Mouse (Mus musculus) forebrain, embryonic 12.5 days (tissue): ENCODE data around the gene Usb1. TPM values are rescaled to one million over a fixed set of nuclear protein-coding genes. Genes with fewer than 3 reads are reported as not detected.

Source experiments
- ATAC-seq: fragments of 200-750 bp; cut with Nextera tagmentation; 2 replicates; pipeline ENCODE4 v1.8.0; 2017; ENCODE audit warnings: moderate TSS enrichment; ENCODE audit not compliant: low FRiP score
- H3K27ac ChIP-seq: fragments of 300-500 bp; sonication (generic); 2 replicates; pipeline ENCODE4 v1.5.1; 2016; ENCODE audit warnings: mild to moderate bottlenecking
- H3K27me3 ChIP-seq: fragments of 300-500 bp; sonication (generic); 2 replicates; pipeline ENCODE4 v1.6.1; 2016; ENCODE audit warnings: mild to moderate bottlenecking
- H3K36me3 ChIP-seq: fragments of 300-500 bp; sonication (generic); replicated peaks from 2 replicates; pipeline ENCODE4 v1.6.1; 2016; ENCODE audit warnings: mild to moderate bottlenecking
- H3K4me1 ChIP-seq: fragments of 300-500 bp; sonication (generic); 2 replicates; pipeline ENCODE4 v1.6.1; 2016
- H3K4me2 ChIP-seq: fragments of 300-500 bp; sonication (generic); 2 replicates; pipeline ENCODE4 v1.6.1; 2016; ENCODE audit warnings: mild to moderate bottlenecking, moderate library complexity
- H3K4me3 ChIP-seq: fragments of 300-500 bp; sonication (generic); replicated peaks from 2 replicates; pipeline ENCODE4 v1.5.1; 2016; ENCODE audit warnings: mild to moderate bottlenecking
- H3K9ac ChIP-seq: fragments of 300-500 bp; sonication (generic); 2 replicates; pipeline ENCODE4 v1.6.1; 2016; ENCODE audit warnings: mild to moderate bottlenecking
- H3K9me3 ChIP-seq: fragments of 300-500 bp; sonication (generic); 2 replicates; pipeline ENCODE4 v1.6.1; 2016
- WGBS: fragments of 180-500 bp; shearing (Covaris S2); methylation state at CpG from one replicate; pipeline ENCODE4 v1.1.7; 2016; 5-methylcytosine and 5-hydroxymethylcytosine counted together
- polyA plus RNA-seq: library from polyadenylated mRNA; unstranded; fragments of >200 nt; fragmentation: Nextera tagmentation; extraction: Ambion mirVana; gene quantifications from 2 replicates; pipeline ENCODE4 v1.2.1, GENCODE M21; 2016

The Usb1 gene
- 41.7 and 42.5 TPM in 2 replicates for polyA plus RNA-seq

- Histone ChIP-seq H3K27ac (peak within 1 kb of the TSS; percentile 97), H3K36me3 (peaks cover 41% of the 10 kb centered on the region), H3K27me3 (no peaks in the 10 kb centered on the region), H3K4me1 (peaks cover 20% of the 10 kb centered on the region), H3K4me3 (peak within 1 kb of the TSS; percentile 81), H3K9ac (peak within 1 kb of the TSS; percentile 95), H3K4me2 (peak within 1 kb of the TSS; percentile 87), H3K9me3 (no peaks in the 10 kb centered on the region)
- under 1% methylated on average over 67 of the region's 80 CpGs for WGBS
- peak; percentile 95 for ATAC-seq
These were observed at the start of gene Usb1, which contains the start of gene Zfp319 for GRCm38 (mm10) chr8:95331720-95332436. Gene Usb1, plus strand, starts transcription at chr8:95332284. Gene Zfp319, minus strand, starts transcription at chr8:95331950.

GRCm38 (mm10) chr8:95289066-95289650 lies 42.9 kb upstream of the Usb1 start:
- Histone ChIP-seq H3K9me3 (no peaks in the 10 kb centered on the region), H3K4me3 (no peak overlapping the region), H3K36me3 (no peaks in the 10 kb centered on the region), H3K27me3 (no peaks in the 10 kb centered on the region), H3K9ac (no peak overlapping the region), H3K27ac (no peak overlapping the region), H3K4me1 (no peaks in the 10 kb centered on the region), H3K4me2 (no peak overlapping the region)
- ATAC-seq, result no peak
- 84% methylated on average over 6 of the region's 6 CpGs for WGBS

- H3K27ac ChIP-seq, result no peak overlapping the region
- H3K9ac ChIP-seq, result no peak overlapping the region
- H3K9me3 ChIP-seq, result no peaks in the 10 kb centered on the region
- H3K4me2 ChIP-seq, result no peak overlapping the region
- ATAC-seq, result no peak
- 86% methylated on average over 11 of the region's 11 CpGs for WGBS
- H3K4me3 ChIP-seq, result no peak overlapping the region
- H3K36me3 ChIP-seq, result no peaks in the 10 kb centered on the region
- H3K4me1 ChIP-seq, result 0 out of 2 replicates have a peak, but pooled peaks cover 2% of the 10 kb centered on the region
- no peaks in the 10 kb centered on the region for H3K27me3 ChIP-seq
These were observed 38.9 kb upstream of the Usb1 start for GRCm38 (mm10) chr8:95293172-95293571.

- ATAC-seq, result no peak
- H3K9ac ChIP-seq, result no peak overlapping the region
- H3K27ac ChIP-seq, result no peak overlapping the region
- no peak overlapping the region for H3K4me3 ChIP-seq
- H3K36me3 ChIP-seq, result no peaks in the 10 kb centered on the region
- H3K27me3 ChIP-seq, result no peaks in the 10 kb centered on the region
- H3K4me1 ChIP-seq, result 0 out of 2 replicates have a peak, but pooled peaks cover 2% of the 10 kb centered on the region
- H3K9me3 ChIP-seq, result no peaks in the 10 kb centered on the region
- 81% methylated on average over 7 of the region's 7 CpGs for WGBS
- no peak overlapping the region for H3K4me2 ChIP-seq
These were observed 38.2 kb upstream of the Usb1 start for GRCm38 (mm10) chr8:95293891-95294290.

- Histone ChIP-seq H3K4me3 (no peak overlapping the region), H3K36me3 (no peaks in the 10 kb centered on the region), H3K27me3 (no peaks in the 10 kb centered on the region), H3K9me3 (no peaks in the 10 kb centered on the region), H3K4me1 (peaks cover 3% of the 10 kb centered on the region), H3K9ac (no peak overlapping the region), H3K27ac (no peak overlapping the region), H3K4me2 (no peak overlapping the region)
- 23% methylated on average over 5 of the region's 5 CpGs for WGBS
- no peak for ATAC-seq
These were observed 29.7 kb upstream of the Usb1 start for GRCm38 (mm10) chr8:95302410-95302809.

GRCm38 (mm10) chr8:95305526-95305925 lies 26.6 kb upstream of the Usb1 start:
- WGBS, result 82% methylated on average over 4 of the region's 4 CpGs
- no peaks in the 10 kb centered on the region for H3K36me3 ChIP-seq
- ATAC-seq, result no peak
- H3K9ac ChIP-seq, result no peak overlapping the region
- no peak overlapping the region for H3K4me2 ChIP-seq
- H3K27me3 ChIP-seq, result no peaks in the 10 kb centered on the region
- H3K4me1 ChIP-seq, result peaks cover 5% of the 10 kb centered on the region
- H3K27ac ChIP-seq, result no peak overlapping the region
- no peaks in the 10 kb centered on the region for H3K9me3 ChIP-seq
- no peak overlapping the region for H3K4me3 ChIP-seq

GRCm38 (mm10) chr8:95306431-95306830 lies 25.7 kb upstream of the Usb1 start, which contains the start of gene Cngb1:
Gene Cngb1, minus strand, starts transcription at chr8:95306585.
- no peak within 1 kb of the TSS for H3K4me3 ChIP-seq
- H3K4me2 ChIP-seq, result no peak within 1 kb of the TSS
- no peaks in the 10 kb centered on the region for H3K9me3 ChIP-seq
- peaks cover 14% of the 10 kb centered on the region for H3K4me1 ChIP-seq
- H3K27ac ChIP-seq, result no peak within 1 kb of the TSS
- no peak within 1 kb of the TSS for H3K9ac ChIP-seq
- H3K27me3 ChIP-seq, result no peaks in the 10 kb centered on the region
- WGBS, result 47% methylated on average over 6 of the region's 6 CpGs
- ATAC-seq, result no peak
- H3K36me3 ChIP-seq, result no peaks in the 10 kb centered on the region

- 9% methylated on average over 6 of the region's 6 CpGs for WGBS
- no peak within 1 kb of the TSS for H3K4me2 ChIP-seq
- ATAC-seq, result peak; percentile 36
- no peaks in the 10 kb centered on the region for H3K9me3 ChIP-seq
- peaks cover 16% of the 10 kb centered on the region for H3K4me1 ChIP-seq
- no peak within 1 kb of the TSS for H3K4me3 ChIP-seq
- no peak within 1 kb of the TSS for H3K9ac ChIP-seq
- no peaks in the 10 kb centered on the region for H3K36me3 ChIP-seq
- H3K27ac ChIP-seq, result no peak within 1 kb of the TSS
- H3K27me3 ChIP-seq, result no peaks in the 10 kb centered on the region
These were observed 21.6 kb upstream of the Usb1 start, which contains the start of gene Tepp for GRCm38 (mm10) chr8:95310342-95310970. Gene Tepp, plus strand, starts transcription at chr8:95310566.

- no peaks in the 10 kb centered on the region for H3K27me3 ChIP-seq
- H3K4me3 ChIP-seq, result no peak overlapping the region
- 64% methylated on average over 18 of the region's 18 CpGs for WGBS
- no peak overlapping the region for H3K9ac ChIP-seq
- H3K27ac ChIP-seq, result no peak overlapping the region
- no peaks in the 10 kb centered on the region for H3K36me3 ChIP-seq
- H3K4me1 ChIP-seq, result peaks cover 16% of the 10 kb centered on the region
- H3K4me2 ChIP-seq, result no peak overlapping the region
- no peaks in the 10 kb centered on the region for H3K9me3 ChIP-seq
- ATAC-seq, result no peak
These were observed 19.2 kb upstream of the Usb1 start for GRCm38 (mm10) chr8:95312836-95313235.

GRCm38 (mm10) chr8:95313857-95314256 lies 18.2 kb upstream of the Usb1 start:
- H3K4me3 ChIP-seq, result no peak overlapping the region
- no peaks in the 10 kb centered on the region for H3K9me3 ChIP-seq
- ATAC-seq, result no peak
- H3K27me3 ChIP-seq, result peaks cover 7% of the 10 kb centered on the region; the same call in 1 of the 2 replicates
- H3K36me3 ChIP-seq, result no peaks in the 10 kb centered on the region
- H3K4me2 ChIP-seq, result no peak overlapping the region
- no peak overlapping the region for H3K9ac ChIP-seq
- no peak overlapping the region for H3K27ac ChIP-seq
- peaks cover 16% of the 10 kb centered on the region for H3K4me1 ChIP-seq
- 88% methylated on average over 6 of the region's 6 CpGs for WGBS

- WGBS, result 83% methylated on average over 2 of the region's 2 CpGs
These were observed 17.4 kb upstream of the Usb1 start for GRCm38 (mm10) chr8:95314707-95315106.

GRCm38 (mm10) chr8:95315350-95315749 lies 16.7 kb upstream of the Usb1 start:
- 95% methylated on average over 1 of the region's 1 CpGs for WGBS
- Histone ChIP-seq H3K4me2 (no peak overlapping the region), H3K4me3 (no peak overlapping the region), H3K4me1 (peaks cover 16% of the 10 kb centered on the region), H3K9me3 (no peaks in the 10 kb centered on the region), H3K9ac (no peak overlapping the region), H3K27ac (no peak overlapping the region), H3K27me3 (peaks cover 19% of the 10 kb centered on the region), H3K36me3 (no peaks in the 10 kb centered on the region)
- ATAC-seq, result no peak

More at GRCm38 (mm10) chr8:95314707-95315106, 17.4 kb upstream of the Usb1 start:
- Histone ChIP-seq H3K9ac (no peak overlapping the region), H3K4me3 (no peak overlapping the region), H3K27me3 (peaks cover 14% of the 10 kb centered on the region), H3K27ac (no peak overlapping the region), H3K4me1 (peaks cover 16% of the 10 kb centered on the region), H3K9me3 (no peaks in the 10 kb centered on the region), H3K36me3 (no peaks in the 10 kb centered on the region), H3K4me2 (no peak overlapping the region)
- ATAC-seq, result no peak
